In the genomic region with DNA sequence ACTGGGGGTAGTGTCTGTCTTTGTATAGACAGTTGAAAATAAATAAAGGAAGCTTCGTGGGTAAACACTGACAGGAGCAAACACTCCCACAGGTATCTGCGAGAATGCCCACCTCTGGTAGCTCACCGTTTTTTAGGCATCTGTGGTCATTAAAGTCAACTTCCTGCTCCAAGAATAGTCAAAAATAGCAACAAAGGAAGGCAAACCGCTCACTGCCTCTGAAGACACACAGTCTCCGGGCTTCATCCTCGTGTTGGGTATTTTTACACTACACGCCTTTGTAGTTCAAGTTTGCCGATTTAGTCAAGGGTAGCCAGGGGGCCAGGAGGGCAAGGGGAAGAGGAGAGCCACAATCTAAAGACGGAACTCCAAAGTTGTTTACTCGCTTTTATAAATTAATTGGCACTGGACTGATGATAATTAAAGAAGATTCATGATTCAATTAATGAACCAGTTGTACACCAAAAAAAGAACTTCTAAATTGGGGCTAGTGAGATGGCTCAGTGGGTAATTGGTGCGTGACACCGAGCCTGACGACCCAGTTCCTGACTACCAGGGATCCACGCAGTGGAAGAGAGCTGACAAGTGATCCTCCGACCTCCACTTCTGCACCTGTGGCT, we compare ENCODE assay signal across 11 mouse cellular contexts. TPM values are rescaled to one million over a fixed set of nuclear protein-coding genes. Genes with fewer than 3 reads are reported as not detected.
DNase-seq lines count a peak whose midpoint lies in the region; ATAC-seq and TF ChIP-seq lines count a peak whose summit lies in the region.
"Had no signal": no experiment of that assay in that cellular context is flagged by ENCODE, and none has a peak within 500 bp of the region (broad histone marks: within the 10 kb centered on the region; RNA-seq: fewer than 3 reads in every experiment).

No protein-coding gene starts in this region.

- no peaks in the 10 kb centered on the region for H3K27me3 ChIP-seq in kidney, adult 2 months (replicated peaks; ENCODE audit: control insufficient read depth, insufficient read depth, low read length)
- no peaks in the 10 kb centered on the region for H3K27me3 ChIP-seq in limb, embryonic 10.5 days (ENCODE audit: low read depth, poor library complexity, severe bottlenecking)
- H3K27me3 ChIP-seq in stomach, embryonic 16.5 days (ENCODE audit: control insufficient read depth, insufficient read depth, low read length), result no peaks in the 10 kb centered on the region

- no peaks in the 10 kb centered on the region for H3K36me3 ChIP-seq in kidney, adult 2 months (ENCODE audit: control insufficient read depth, insufficient read depth, low read length)
- peaks cover 18% of the 10 kb centered on the region for H3K36me3 ChIP-seq in limb, embryonic 10.5 days
- no peaks in the 10 kb centered on the region for H3K36me3 ChIP-seq in stomach, embryonic 16.5 days (ENCODE audit: control insufficient read depth, insufficient read depth, low read length)

- no peak for TF ChIP-seq CTCF in kidney, adult 2 months (conservative IDR thresholded peaks at IDR 0.05; ENCODE audit: insufficient read depth, insufficient read length, low read depth, low read length)

- H3K9me3 ChIP-seq in limb, embryonic 10.5 days (replicated peaks), result no peaks in the 10 kb centered on the region
- no peaks in the 10 kb centered on the region for H3K9me3 ChIP-seq in stomach, embryonic 16.5 days (replicated peaks; ENCODE audit: control insufficient read depth, low read length)

- H3K4me1 ChIP-seq in kidney, adult 2 months (ENCODE audit: control insufficient read depth, insufficient read depth, low read length), result peaks cover 53% of the 10 kb centered on the region
- peaks cover 88% of the 10 kb centered on the region for H3K4me1 ChIP-seq in limb, embryonic 10.5 days
- peaks cover 84% of the 10 kb centered on the region for H3K4me1 ChIP-seq in stomach, embryonic 16.5 days (ENCODE audit: control insufficient read depth, insufficient read depth, low read length)

- 0 out of 2 replicates have a peak overlapping the region, but pooled peaks have one; percentile 21 for H3K4me2 ChIP-seq in stomach, embryonic 16.5 days (ENCODE audit: low read depth, low read length)

- no peak overlapping the region for H3K4me3 ChIP-seq in kidney, adult 2 months (ENCODE audit: insufficient read depth, low read depth, low read length)
- no peak overlapping the region for H3K4me3 ChIP-seq in limb, embryonic 10.5 days
- no peak overlapping the region for H3K4me3 ChIP-seq in stomach, embryonic 16.5 days (replicated peaks; ENCODE audit: low read length)

- DNase-seq in kidney, adult 2 months, result peak; percentile 33
- DNase-seq in kidney, adult 18-20 months, result no peak
- peak; percentile 35 for DNase-seq in thymus, postnatal 14 days
- DNase-seq in thymus, postnatal 10 days (ENCODE audit: low spot score in 2 of 2), result no peak
- DNase-seq in limb, embryonic 10.5 days (ENCODE audit: low spot score), result no peak
- DNase-seq in left cerebral cortex, adult 8-10 months (ENCODE audit: low spot score in 2 of 2), result no peak
- DNase-seq in urinary bladder, postnatal 25 days (ENCODE audit: low spot score), result no peak
- DNase-seq: adrenal gland, postnatal 25 days; left cerebral cortex, postnatal 4 days; right cerebral cortex, postnatal 4 days had no signal

- no peak for TF ChIP-seq POLR2A in kidney, adult 2 months (IDR thresholded peaks at IDR 0.05; ENCODE audit: low read depth, low read length)

- 24% methylated on average over 15 of the region's 15 CpGs for WGBS in kidney, adult 2 months
- 60% methylated on average over 15 of the region's 15 CpGs for WGBS in limb, embryonic 10.5 days
- 40% methylated on average over 15 of the region's 15 CpGs for WGBS in stomach, embryonic 16.5 days

- no peak for ATAC-seq in stomach, embryonic 16.5 days (ENCODE audit: insufficient read depth, low FRiP score)

- no peak overlapping the region for H3K27ac ChIP-seq in kidney, adult 2 months (ENCODE audit: insufficient read depth, low read depth, low read length)
- peak overlapping the region; percentile 58; the same call in 1 of the 2 replicates for H3K27ac ChIP-seq in limb, embryonic 10.5 days
- peak overlapping the region; percentile 56 for H3K27ac ChIP-seq in stomach, embryonic 16.5 days (ENCODE audit: low read length)

- 0 out of 2 replicates have a peak overlapping the region, but pooled peaks have one; percentile 16 for H3K9ac ChIP-seq in stomach, embryonic 16.5 days (ENCODE audit: low read length)

RNA-seq across cellular contexts. Expression of a gene that starts 8.4 kb away (rescaled TPM):
- 33.5 and 37.0 TPM in 2 replicates for polyA plus RNA-seq in kidney, adult 2 months (2012; rRNA removed)
- 27.1 and 27.7 TPM in 2 replicates for polyA plus RNA-seq in limb, embryonic 10.5 days (2016; fragmentation: Nextera tagmentation; extraction: Ambion mirVana)
- polyA plus RNA-seq in stomach, embryonic 16.5 days (2015; fragmentation: Nextera tagmentation; extraction: Ambion mirVana), result 14.6 and 15.1 TPM in 2 replicates
- total RNA-seq in left cerebral cortex, adult 8-10 months (2022), result 10 to 100 TPM; 52.3 to 57.3 (median 56.8) TPM

Comparison
In these comparisons a context has a peak if more than half of its experiments do, and no peak if none do; other contexts are left out.
1. DNase-seq: peak in kidney, adult 2 months (single experiment) and thymus, postnatal 14 days (single experiment); none in kidney, adult 18-20 months (single experiment), thymus, postnatal 10 days (0 of 2), limb, embryonic 10.5 days (single experiment), left cerebral cortex, adult 8-10 months (0 of 2) and urinary bladder, postnatal 25 days (single experiment).